Comparison of ENCODE assay signal across 9 mouse cellular contexts in the genomic region with DNA sequence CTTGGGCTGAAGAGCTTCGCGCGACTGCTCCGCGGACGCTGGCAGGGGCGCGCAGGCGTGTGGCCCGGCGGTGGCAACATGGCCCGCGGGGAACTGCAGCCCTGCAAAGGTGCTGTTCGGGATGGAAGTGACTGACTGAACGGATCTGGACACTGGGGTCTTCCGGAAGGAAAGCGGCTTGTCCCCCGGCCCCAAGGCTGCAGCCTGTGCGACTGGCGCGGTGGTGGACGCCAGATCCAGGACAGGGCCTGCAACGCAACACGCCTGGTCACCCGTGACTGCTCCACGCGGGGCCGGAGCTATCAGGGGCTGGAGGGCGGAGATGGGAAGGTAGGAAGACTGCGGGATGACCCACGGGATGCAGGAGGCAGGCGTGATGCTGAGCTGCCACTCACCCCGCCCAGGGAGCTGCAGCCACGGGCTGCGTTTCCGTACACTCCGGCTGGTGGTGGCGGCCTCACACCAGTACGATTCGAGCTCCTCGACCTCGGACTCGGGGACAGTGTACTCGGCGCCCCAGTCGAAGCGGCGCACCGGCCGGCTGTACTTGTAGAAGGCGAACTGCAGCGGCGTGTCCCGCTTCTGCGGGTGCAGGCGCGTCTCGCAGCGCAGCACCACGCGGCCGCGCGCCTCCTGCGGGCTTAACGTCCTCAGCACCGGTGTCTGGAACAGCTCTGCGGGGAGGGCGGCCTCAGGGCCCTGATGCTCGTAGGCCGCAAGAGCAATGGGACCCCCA. TPM values are rescaled to one million over a fixed set of nuclear protein-coding genes. Genes with fewer than 3 reads are reported as not detected.
DNase-seq lines count a peak whose midpoint lies in the region; ATAC-seq and TF ChIP-seq lines count a peak whose summit lies in the region.
"Had no signal": no experiment of that assay in that cellular context is flagged by ENCODE, and none has a peak within 500 bp of the region (broad histone marks: within the 10 kb centered on the region; RNA-seq: fewer than 3 reads in every experiment).

No protein-coding gene starts in this region.

- H3K4me2 ChIP-seq in embryonic facial prominence, embryonic 14.5 days (ENCODE audit: low read depth, low read length), result peak overlapping the region; percentile 91
- H3K4me2 ChIP-seq in hindbrain, embryonic 14.5 days (replicated peaks), result peak overlapping the region; percentile 99
- H3K4me2 ChIP-seq in neural tube, embryonic 11.5 days (ENCODE audit: low read depth), result peak overlapping the region; percentile 96

- H3K4me1 ChIP-seq in embryonic facial prominence, embryonic 14.5 days (ENCODE audit: control insufficient read depth, insufficient read depth, low read length), result peaks cover 5% of the 10 kb centered on the region; the same call in 1 of the 2 replicates
- H3K4me1 ChIP-seq in hindbrain, embryonic 14.5 days (replicated peaks; ENCODE audit: control insufficient read depth, insufficient read depth, low read length), result peaks cover 6% of the 10 kb centered on the region; the same call in 1 of the 2 replicates
- peaks cover 6% of the 10 kb centered on the region; the same call in 1 of the 2 replicates for H3K4me1 ChIP-seq in neural tube, embryonic 11.5 days (ENCODE audit: control insufficient read depth, insufficient read depth, low read length)

- no peak for TF ChIP-seq CTCF in left cerebral cortex, adult 2 months (IDR thresholded peaks at IDR 0.05)

- ATAC-seq in embryonic facial prominence, embryonic 14.5 days (ENCODE audit: low read depth), result peak; percentile 75; the same call in 1 of the 2 replicates
- peak; percentile 80 for ATAC-seq in hindbrain, embryonic 14.5 days (ENCODE audit: low FRiP score)
- ATAC-seq in neural tube, embryonic 11.5 days (ENCODE audit: insufficient read depth, low FRiP score, low TSS enrichment), result peak; percentile 67
- no peak for ATAC-seq in activated CD4-positive, CD25-positive, alpha-beta regulatory T cell, adult 4 months

- peak overlapping the region; percentile 45 for H3K9ac ChIP-seq in embryonic facial prominence, embryonic 14.5 days (ENCODE audit: low read depth, low read length)
- peak overlapping the region; percentile 66 for H3K9ac ChIP-seq in hindbrain, embryonic 14.5 days
- H3K9ac ChIP-seq in neural tube, embryonic 11.5 days (ENCODE audit: low read length), result peak overlapping the region; percentile 54

- H3K27ac ChIP-seq in left cerebral cortex, adult 2 months, result no peak overlapping the region; the same call in 1 of the 2 replicates
- no peak overlapping the region for H3K27ac ChIP-seq in embryonic facial prominence, embryonic 14.5 days (replicated peaks; ENCODE audit: low read depth, low read length)
- no peak overlapping the region for H3K27ac ChIP-seq in hindbrain, embryonic 14.5 days
- no peak overlapping the region for H3K27ac ChIP-seq in neural tube, embryonic 11.5 days (ENCODE audit: low read depth, low read length)

- DNase-seq in left cerebral cortex, adult 2 months (ENCODE audit: extremely low spot score in 1 of 2, low spot score in 2 of 2), result peak; percentile 26 to 34
- DNase-seq in left cerebral cortex, adult 9 months (ENCODE audit: low spot score in 2 of 2), result no peak
- peak; percentile 62 for DNase-seq in adrenal gland, postnatal 36 days
- DNase-seq in embryonic facial prominence, embryonic 14.5 days (ENCODE audit: low spot score), result peak; percentile 66
- DNase-seq in hindbrain, embryonic 14.5 days (ENCODE audit: low spot score), result peak; percentile 64
- peak; percentile 35 for DNase-seq in liver
- peak; percentile 58 for DNase-seq in neural tube, embryonic 11.5 days (ENCODE audit: low spot score)

- H3K9me3 ChIP-seq in embryonic facial prominence, embryonic 14.5 days (ENCODE audit: control insufficient read depth, low read length), result no peaks in the 10 kb centered on the region
- no peaks in the 10 kb centered on the region for H3K9me3 ChIP-seq in hindbrain, embryonic 14.5 days (ENCODE audit: control insufficient read depth, low read length)
- H3K9me3 ChIP-seq in neural tube, embryonic 11.5 days (ENCODE audit: control insufficient read depth, low read length), result no peaks in the 10 kb centered on the region

- 2% methylated on average over 23 of the region's 71 CpGs for WGBS in embryonic facial prominence, embryonic 14.5 days
- under 1% methylated on average over 71 of the region's 71 CpGs for WGBS in hindbrain, embryonic 14.5 days
- WGBS in neural tube, embryonic 11.5 days, result under 1% methylated on average over 71 of the region's 71 CpGs

- peaks cover 43% of the 10 kb centered on the region for H3K27me3 ChIP-seq in embryonic facial prominence, embryonic 14.5 days (replicated peaks; ENCODE audit: control insufficient read depth, insufficient read depth, low read length)
- peaks cover 44% of the 10 kb centered on the region for H3K27me3 ChIP-seq in hindbrain, embryonic 14.5 days (ENCODE audit: control insufficient read depth, insufficient read depth, low read length)
- H3K27me3 ChIP-seq in neural tube, embryonic 11.5 days (ENCODE audit: control insufficient read depth, insufficient read depth, low read length), result peaks cover 35% of the 10 kb centered on the region

- intact Hi-C loops in left cerebral cortex, adult 2 months (cut with DNase I), result loop anchor here (5.0 kb wide), 1 partner anchor 70 kb away; a partner anchor contains a TSS

- no peaks in the 10 kb centered on the region for H3K36me3 ChIP-seq in embryonic facial prominence, embryonic 14.5 days (ENCODE audit: control insufficient read depth, insufficient read depth, low read length)
- H3K36me3 ChIP-seq in hindbrain, embryonic 14.5 days (replicated peaks; ENCODE audit: control insufficient read depth, insufficient read depth), result no peaks in the 10 kb centered on the region
- no peaks in the 10 kb centered on the region for H3K36me3 ChIP-seq in neural tube, embryonic 11.5 days (ENCODE audit: control insufficient read depth, insufficient read depth, low read length)

- H3K4me3 ChIP-seq in left cerebral cortex, adult 2 months, result peak overlapping the region; percentile 61
- peak overlapping the region; percentile 53 for H3K4me3 ChIP-seq in embryonic facial prominence, embryonic 14.5 days (ENCODE audit: low read depth, low read length)
- H3K4me3 ChIP-seq in hindbrain, embryonic 14.5 days (replicated peaks; ENCODE audit: low read length), result peak overlapping the region; percentile 56
- H3K4me3 ChIP-seq in neural tube, embryonic 11.5 days (ENCODE audit: low read depth, low read length), result peak overlapping the region; percentile 58

RNA-seq across cellular contexts. Expression of a gene that starts 5.1 kb away (rescaled TPM):
- total RNA-seq in left cerebral cortex, adult 2 months (2021), result under 1 TPM; 0.97 to 0.98 TPM
- not detected for total RNA-seq in adrenal gland, postnatal 36 days (2021)
- not detected in 2 replicates for polyA plus RNA-seq in embryonic facial prominence, embryonic 14.5 days (2014; fragmentation: Nextera tagmentation; extraction: Ambion mirVana)
- 0.75 and 1.1 TPM in 2 replicates for polyA plus RNA-seq in hindbrain, embryonic 14.5 days (2014; fragmentation: Nextera tagmentation; extraction: Ambion mirVana)
- polyA plus RNA-seq in neural tube, embryonic 11.5 days (2014; fragmentation: Nextera tagmentation; extraction: Ambion mirVana), result 0.29 TPM in 1 of 2 replicates, not detected in the other
- not detected for polyA plus RNA-seq in activated CD4-positive, CD25-positive, alpha-beta regulatory T cell, adult 4 months (2017; shearing (Covaris generic))

RNA-seq across cellular contexts. Expression of a gene that starts 19.8 kb away (rescaled TPM):
- not detected for total RNA-seq in left cerebral cortex, adult 2 months (2021)
- under 1 TPM in 1 of 2 experiments, not detected in 1; 0.36 TPM for total RNA-seq in adrenal gland, postnatal 36 days (2021)
- not detected in 2 replicates for polyA plus RNA-seq in embryonic facial prominence, embryonic 14.5 days (2014; fragmentation: Nextera tagmentation; extraction: Ambion mirVana)
- polyA plus RNA-seq in hindbrain, embryonic 14.5 days (2014; fragmentation: Nextera tagmentation; extraction: Ambion mirVana), result not detected in 2 replicates
- not detected in 2 replicates for polyA plus RNA-seq in neural tube, embryonic 11.5 days (2014; fragmentation: Nextera tagmentation; extraction: Ambion mirVana)
- polyA plus RNA-seq in activated CD4-positive, CD25-positive, alpha-beta regulatory T cell, adult 4 months (2017; shearing (Covaris generic)), result 1 to 10 TPM in 1 of 2 experiments, not detected in 1; 4.9 TPM
- total RNA-seq: left cerebral cortex, postnatal 10 days had no signal

RNA-seq across cellular contexts. Expression of a gene that starts 22.3 kb away (rescaled TPM):
- 10 to 100 TPM; 14.3 to 15.5 TPM for total RNA-seq in left cerebral cortex, adult 2 months (2021)
- total RNA-seq in adrenal gland, postnatal 36 days (2021), result 10 to 100 TPM; 18.9 to 19.8 TPM
- polyA plus RNA-seq in embryonic facial prominence, embryonic 14.5 days (2014; fragmentation: Nextera tagmentation; extraction: Ambion mirVana), result 43.7 and 44.7 TPM in 2 replicates
- 41.2 and 45.9 TPM in 2 replicates for polyA plus RNA-seq in hindbrain, embryonic 14.5 days (2014; fragmentation: Nextera tagmentation; extraction: Ambion mirVana)
- polyA plus RNA-seq in neural tube, embryonic 11.5 days (2014; fragmentation: Nextera tagmentation; extraction: Ambion mirVana), result 32.9 and 37.4 TPM in 2 replicates
- 10 to 100 TPM; 10.2 to 14.5 TPM for polyA plus RNA-seq in activated CD4-positive, CD25-positive, alpha-beta regulatory T cell, adult 4 months (2017; shearing (Covaris generic))

RNA-seq across cellular contexts. Expression of a gene that starts 22.8 kb away (rescaled TPM):
- total RNA-seq in left cerebral cortex, adult 2 months (2021), result under 1 TPM; 0.45 to 0.58 TPM
- under 1 TPM; 0.53 to 0.95 TPM for total RNA-seq in adrenal gland, postnatal 36 days (2021)
- polyA plus RNA-seq in embryonic facial prominence, embryonic 14.5 days (2014; fragmentation: Nextera tagmentation; extraction: Ambion mirVana), result 1.1 and 1.5 TPM in 2 replicates
- 0.48 and 0.56 TPM in 2 replicates for polyA plus RNA-seq in hindbrain, embryonic 14.5 days (2014; fragmentation: Nextera tagmentation; extraction: Ambion mirVana)
- 0.56 TPM in 1 of 2 replicates, not detected in the other for polyA plus RNA-seq in neural tube, embryonic 11.5 days (2014; fragmentation: Nextera tagmentation; extraction: Ambion mirVana)
- polyA plus RNA-seq in activated CD4-positive, CD25-positive, alpha-beta regulatory T cell, adult 4 months (2017; shearing (Covaris generic)), result not detected

RNA-seq across cellular contexts. Expression of a gene that starts 40.1 kb away (rescaled TPM):
- 10 to 100 TPM; 52.7 to 59.5 TPM for total RNA-seq in left cerebral cortex, adult 2 months (2021)
- total RNA-seq in adrenal gland, postnatal 36 days (2021), result 10 to 100 TPM; 34.5 to 40.6 TPM
- 10.8 and 11.7 TPM in 2 replicates for polyA plus RNA-seq in embryonic facial prominence, embryonic 14.5 days (2014; fragmentation: Nextera tagmentation; extraction: Ambion mirVana)
- 9.9 and 10.9 TPM in 2 replicates for polyA plus RNA-seq in hindbrain, embryonic 14.5 days (2014; fragmentation: Nextera tagmentation; extraction: Ambion mirVana)
- polyA plus RNA-seq in neural tube, embryonic 11.5 days (2014; fragmentation: Nextera tagmentation; extraction: Ambion mirVana), result 10.7 and 11.9 TPM in 2 replicates
- polyA plus RNA-seq in activated CD4-positive, CD25-positive, alpha-beta regulatory T cell, adult 4 months (2017; shearing (Covaris generic)), result 1 to 10 TPM; 6.5 to 8.2 TPM

Comparison
In these comparisons a context has a peak if more than half of its experiments do, and no peak if none do; other contexts are left out.
1. DNase-seq: peak in left cerebral cortex, adult 2 months (2 of 2), adrenal gland, postnatal 36 days (2 of 2), embryonic facial prominence, embryonic 14.5 days (single experiment), hindbrain, embryonic 14.5 days (single experiment), liver (single experiment) and neural tube, embryonic 11.5 days (single experiment); none in left cerebral cortex, adult 9 months (0 of 2).
2. Peak in every context shown above with its lines, with median percentiles within 50 percentile points of each other: H3K4me3 ChIP-seq, H3K4me2 ChIP-seq and H3K9ac ChIP-seq.